Mouse (Mus musculus) ES-Bruce4 (cell line): Measurements from ENCODE around the gene Mecom.

ENCODE experiments used
- CTCF ChIP-seq: IDR thresholded peaks from one replicate; pipeline ENCODE4 v1.8.1; 2011; ENCODE audit warnings: low read depth, low read length
- EP300 ChIP-seq: IDR thresholded peaks from 2 replicates; pipeline ENCODE4 v1.6.1; 2011; ENCODE audit warnings: low read depth, low read length; ENCODE audit not compliant: insufficient read depth
- POLR2A ChIP-seq: IDR thresholded peaks from one replicate; pipeline ENCODE4 v1.8.1; 2011; ENCODE audit warnings: low read length; ENCODE audit not compliant: insufficient read depth

DNA sequence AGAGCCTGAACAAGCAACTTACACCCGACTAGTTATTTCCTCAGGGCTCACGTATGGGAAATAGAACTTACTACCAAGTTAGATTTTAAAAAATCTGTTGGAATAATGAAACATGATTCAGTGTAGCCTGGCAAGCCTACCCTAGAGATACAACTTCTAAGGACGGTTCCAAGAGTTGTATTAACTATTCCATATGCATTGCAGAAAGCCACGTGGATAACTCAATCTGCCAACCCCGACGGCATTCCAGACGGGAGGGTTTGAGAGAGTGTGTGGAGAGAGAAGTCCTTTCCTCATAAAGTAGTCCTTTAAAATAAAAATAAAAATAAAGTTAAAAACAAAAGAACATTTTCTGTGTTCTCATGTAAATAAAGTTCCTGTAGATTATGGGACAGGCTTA lies 393.4 kb downstream of the Mecom start:
- TF ChIP-seq CTCF (no peak), POLR2A (no peak), EP300 (no peak)
